In the genomic region with DNA sequence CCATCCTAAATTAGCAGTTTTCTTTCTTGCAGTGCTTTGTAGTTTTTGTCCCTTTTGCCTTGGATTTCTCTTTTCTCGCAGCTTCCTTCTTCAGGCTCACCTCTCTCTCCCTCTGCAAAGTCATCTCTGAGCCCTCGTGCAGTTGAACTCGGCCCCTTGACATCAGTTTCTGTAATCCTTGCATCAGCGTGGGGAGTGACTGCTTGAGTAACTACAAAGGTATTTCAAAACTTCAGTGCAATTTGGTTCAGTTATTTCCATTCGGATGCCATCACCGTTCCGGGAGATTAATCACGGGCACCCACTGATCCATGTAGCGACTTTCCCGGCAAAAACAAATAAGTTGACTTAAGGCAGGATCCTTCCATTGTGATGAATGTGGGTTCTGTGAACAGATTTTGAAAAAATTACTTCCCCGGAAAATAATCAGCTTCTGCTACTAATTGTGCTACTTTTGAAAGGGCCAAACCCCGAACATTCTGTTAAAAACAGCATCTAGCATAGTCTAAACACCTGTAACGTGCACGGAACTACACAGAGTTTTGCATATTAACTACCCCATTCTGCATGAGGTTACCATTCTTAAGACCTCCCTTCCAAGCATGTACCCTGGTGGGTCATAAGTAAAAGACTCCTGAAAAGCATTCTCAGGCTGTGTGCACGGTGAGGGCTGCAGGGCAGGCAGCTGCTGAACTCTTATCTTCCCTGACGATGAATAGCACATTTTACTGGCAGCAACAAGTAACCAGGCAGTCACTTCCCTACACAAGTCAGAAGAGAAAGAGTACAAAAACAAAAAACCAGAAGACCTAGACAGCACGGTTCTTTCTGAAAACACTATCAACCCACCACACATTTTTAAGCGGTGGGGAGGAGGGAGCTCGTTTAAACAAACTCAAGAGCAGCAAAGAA, we compare ENCODE assay signal across 8 mouse cellular contexts. TPM values are rescaled to one million over a fixed set of nuclear protein-coding genes. Genes with fewer than 3 reads are reported as not detected.
DNase-seq lines count a peak whose midpoint lies in the region; ATAC-seq lines count a peak whose summit lies in the region.

No protein-coding gene starts in this region.

- H3K27me3 ChIP-seq in heart, embryonic 14.5 days (ENCODE audit: control insufficient read depth, insufficient read depth, low read length): no peaks in the 10 kb centered on the region
- H3K27me3 ChIP-seq in limb, embryonic 10.5 days (ENCODE audit: low read depth, poor library complexity, severe bottlenecking): no peaks in the 10 kb centered on the region
- peaks cover 33% of the 10 kb centered on the region for H3K27me3 ChIP-seq in midbrain, embryonic 10.5 days (ENCODE audit: low read depth, poor library complexity, severe bottlenecking)

- H3K9ac ChIP-seq in heart, embryonic 14.5 days (ENCODE audit: low read length): peak overlapping the region; percentile 85

- peak; percentile 19 for DNase-seq in adrenal gland, adult 8-10 months
- DNase-seq in adrenal gland, postnatal 14 days: no peak
- peak; percentile 38 for DNase-seq in c-Kit-positive CD71-negative TER-119-negative erythroid progenitor cells, embryonic 14.5 days (ENCODE audit: low read depth)
- no peak for DNase-seq in limb, embryonic 10.5 days (ENCODE audit: low spot score)
- peak; percentile 32 for DNase-seq in midbrain, embryonic 10.5 days (ENCODE audit: low spot score)
- DNase-seq in gastrocnemius, postnatal 10 days: no peak

- H3K4me2 ChIP-seq in heart, embryonic 14.5 days (ENCODE audit: low read length): peak overlapping the region; percentile 94

- ATAC-seq in heart, embryonic 14.5 days (ENCODE audit: insufficient number of reproducible peaks, insufficient read depth, low FRiP score, low read depth): no peak
- no peak for ATAC-seq in activated CD4-positive, CD25-positive, alpha-beta regulatory T cell, adult 4 months

- H3K27ac ChIP-seq in heart, embryonic 14.5 days (replicated peaks in 1 of 2; ENCODE audit: control insufficient read depth in 1 of 2, insufficient read depth in 1 of 2, low read depth in 2 of 2, low read length in 2 of 2): peak overlapping the region; percentile 39 to 83; a peak in 2 of 4 replicates
- peak overlapping the region; percentile 95; the same call in 1 of the 2 replicates for H3K27ac ChIP-seq in limb, embryonic 10.5 days
- H3K27ac ChIP-seq in midbrain, embryonic 10.5 days (replicated peaks): peak overlapping the region; percentile 95; the same call in 1 of the 2 replicates

- peaks cover 5 to 7% of the 10 kb centered on the region in 2 experiments for H3K4me1 ChIP-seq in heart, embryonic 14.5 days (ENCODE audit: control insufficient read depth in 2 of 2, insufficient read depth in 2 of 2, low read length in 2 of 2)
- H3K4me1 ChIP-seq in limb, embryonic 10.5 days: peaks cover 30% of the 10 kb centered on the region
- peaks cover 31% of the 10 kb centered on the region for H3K4me1 ChIP-seq in midbrain, embryonic 10.5 days

- no peaks in the 10 kb centered on the region for H3K36me3 ChIP-seq in heart, embryonic 14.5 days (ENCODE audit: control insufficient read depth, insufficient read depth, low read length)
- no peaks in the 10 kb centered on the region for H3K36me3 ChIP-seq in limb, embryonic 10.5 days
- H3K36me3 ChIP-seq in midbrain, embryonic 10.5 days: no peaks in the 10 kb centered on the region

- peak overlapping the region; percentile 75 to 76; a peak in 3 of 4 replicates for H3K4me3 ChIP-seq in heart, embryonic 14.5 days (ENCODE audit: control insufficient read depth in 1 of 2, insufficient read depth in 1 of 2, low read depth in 1 of 2, low read length in 2 of 2)
- H3K4me3 ChIP-seq in limb, embryonic 10.5 days: peak overlapping the region; percentile 83
- H3K4me3 ChIP-seq in midbrain, embryonic 10.5 days: peak overlapping the region; percentile 81

- no peaks in the 10 kb centered on the region for H3K9me3 ChIP-seq in heart, embryonic 14.5 days (ENCODE audit: control insufficient read depth, low read length)
- H3K9me3 ChIP-seq in limb, embryonic 10.5 days (replicated peaks): no peaks in the 10 kb centered on the region
- no peaks in the 10 kb centered on the region for H3K9me3 ChIP-seq in midbrain, embryonic 10.5 days (replicated peaks)

- WGBS in heart, embryonic 14.5 days: 26% methylated on average over 19 of the region's 19 CpGs
- 28% methylated on average over 19 of the region's 19 CpGs for WGBS in limb, embryonic 10.5 days
- 8% methylated on average over 19 of the region's 19 CpGs for WGBS in midbrain, embryonic 10.5 days

RNA-seq across cellular contexts. Expression of a gene that starts 1.6 kb away (rescaled TPM):
- 10 to 100 TPM; 16.4 to 36.1 (median 22.2) TPM for total RNA-seq in adrenal gland, adult 8-10 months (2022)
- 15.1 and 25.8 TPM in 2 replicates for total RNA-seq in adrenal gland, postnatal 14 days (2021)
- 4.4 TPM in 2 replicates for polyA plus RNA-seq in heart, embryonic 14.5 days (2014; fragmentation: Nextera tagmentation; extraction: Ambion mirVana)
- polyA plus RNA-seq in limb, embryonic 10.5 days (2016; fragmentation: Nextera tagmentation; extraction: Ambion mirVana): 17.3 and 18.6 TPM in 2 replicates
- 14.8 and 15.3 TPM in 2 replicates for polyA plus RNA-seq in midbrain, embryonic 10.5 days (2016; fragmentation: Nextera tagmentation; extraction: Ambion mirVana)
- polyA plus RNA-seq in activated CD4-positive, CD25-positive, alpha-beta regulatory T cell, adult 4 months (2017; shearing (Covaris generic)): 1 to 10 TPM; 4.1 to 5.6 TPM
- total RNA-seq in gastrocnemius, postnatal 10 days (2021): 10 to 100 TPM; 43.1 to 82.0 TPM

Comparison
In these comparisons a context has a peak if more than half of its experiments do, and no peak if none do; other contexts are left out.
1. DNase-seq: peak in adrenal gland, adult 8-10 months (single experiment), c-Kit-positive CD71-negative TER-119-negative erythroid progenitor cells, embryonic 14.5 days (single experiment) and midbrain, embryonic 10.5 days (single experiment); none in adrenal gland, postnatal 14 days (single experiment), limb, embryonic 10.5 days (single experiment) and gastrocnemius, postnatal 10 days (single experiment).
2. Peak in every context shown above with its lines, with median percentiles within 50 percentile points of each other: H3K27ac ChIP-seq and H3K4me3 ChIP-seq.